Mouse (Mus musculus): ENCODE data around the gene Resp18.

Resp18 gene

DNA sequence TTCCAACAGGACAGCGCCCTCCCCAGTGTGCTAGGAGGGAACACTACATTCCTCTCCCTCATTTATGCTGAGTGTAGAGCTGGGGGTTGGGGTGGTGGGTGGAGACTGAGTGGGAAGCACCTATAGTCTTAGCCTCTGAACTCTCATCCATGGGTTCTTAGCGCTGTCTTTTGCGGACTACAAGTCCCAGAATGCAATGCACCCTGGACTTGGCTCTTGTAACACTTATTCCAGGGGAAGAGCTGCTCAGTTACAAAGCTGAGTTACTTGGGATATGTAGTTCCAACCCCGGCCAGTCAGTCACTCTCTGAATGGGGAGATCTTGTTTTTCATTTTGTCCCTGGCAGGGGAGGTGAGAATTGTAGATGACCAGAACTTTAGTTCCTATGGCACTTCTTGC is 33.4 kb downstream of the Resp18 start:
- in situ Hi-C loops (cut with MboI; ENCODE audit: unreplicated experiment in 2 of 2): loop anchor here in 1 of 2 experiments (25.0 kb wide), 1 partner anchor 458 kb away; the partner anchor contains the start of gene Wnt10a

DNA sequence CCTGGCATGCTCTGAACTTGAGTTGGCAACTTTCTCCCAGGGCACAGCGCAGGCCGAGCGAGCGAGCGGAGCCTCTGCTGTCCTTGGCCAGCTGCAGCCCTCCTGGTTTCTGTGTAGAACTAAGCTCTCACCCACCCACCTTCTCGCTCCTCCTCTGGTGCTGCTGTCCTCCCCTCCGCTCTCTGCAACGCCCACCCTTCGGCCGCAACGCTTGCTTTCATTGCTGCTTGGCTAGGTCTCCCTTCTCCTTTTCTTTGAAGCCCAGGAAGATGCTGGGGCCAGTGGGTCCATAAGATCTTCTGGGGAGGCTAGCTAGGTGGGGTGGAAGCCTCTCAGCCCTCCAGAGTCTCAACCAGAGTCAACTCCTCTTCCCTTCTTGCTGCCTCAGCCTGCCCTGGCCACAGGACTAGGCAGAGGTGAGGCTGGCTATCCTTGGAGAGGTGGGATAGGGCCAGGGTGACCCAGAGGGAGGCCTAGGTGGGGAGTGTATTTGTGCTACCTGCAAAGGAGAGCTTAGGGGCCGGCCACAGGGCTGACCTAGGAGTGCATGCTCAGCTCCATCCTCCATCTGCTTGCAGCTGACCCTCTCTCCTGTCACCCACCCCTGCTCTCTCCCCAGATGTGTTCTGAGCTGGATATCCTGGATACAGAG is 33.9 kb downstream of the Resp18 start:
- in situ Hi-C loops (cut with MboI; ENCODE audit: unreplicated experiment in 2 of 2): loop anchor here in 1 of 2 experiments (25.0 kb wide), 1 partner anchor 457 kb away; the partner anchor contains the start of gene Wnt10a

DNA sequence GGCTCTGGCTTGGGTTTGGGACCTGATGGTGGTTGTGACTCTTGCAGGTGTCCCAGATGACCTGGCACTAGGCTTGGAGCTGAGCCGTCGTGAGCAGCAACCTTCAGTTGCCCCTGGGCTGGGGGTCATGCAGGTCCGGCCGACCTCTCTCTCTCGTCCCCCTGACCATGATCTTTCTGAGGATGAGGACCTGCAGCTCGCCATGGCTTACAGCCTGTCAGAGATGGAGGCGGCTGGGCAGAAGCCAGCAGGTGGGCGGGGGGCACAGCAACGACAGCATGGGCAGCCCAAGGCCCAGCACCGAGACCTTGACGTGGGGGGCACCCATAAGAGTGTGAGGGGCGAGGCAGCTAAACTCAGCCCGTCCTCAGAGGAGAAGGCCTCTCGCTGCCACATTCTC is 34.8 kb downstream of the Resp18 start:
- in situ Hi-C loops (cut with MboI; ENCODE audit: unreplicated experiment in 2 of 2): loop anchor here in 1 of 2 experiments (25.0 kb wide), 1 partner anchor 456 kb away; the partner anchor contains the start of gene Wnt10a

DNA sequence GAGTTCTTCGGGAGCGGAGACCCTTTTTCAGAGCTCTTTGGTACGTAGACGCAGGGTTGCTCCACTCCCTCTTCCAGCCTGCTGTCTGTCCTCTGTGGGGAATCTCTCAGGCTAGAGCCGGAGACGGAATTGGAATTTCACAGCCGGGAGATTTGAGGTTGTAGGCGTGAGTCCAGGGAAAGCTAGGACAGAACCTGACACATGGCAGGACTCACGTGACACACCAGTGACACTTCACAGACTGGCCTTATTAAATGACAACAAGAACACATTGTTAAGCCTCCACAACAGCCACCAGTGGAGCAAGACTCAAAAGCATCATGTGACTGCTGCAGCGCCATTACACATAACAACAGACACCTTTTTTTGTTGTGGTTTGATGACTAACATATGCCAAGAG is 38.6 kb downstream of the Resp18 start:
- in situ Hi-C loops (cut with MboI; ENCODE audit: unreplicated experiment in 2 of 2): loop anchor here in 1 of 2 experiments (25.0 kb wide), 1 partner anchor 452 kb away; the partner anchor contains the start of gene Wnt10a

DNA sequence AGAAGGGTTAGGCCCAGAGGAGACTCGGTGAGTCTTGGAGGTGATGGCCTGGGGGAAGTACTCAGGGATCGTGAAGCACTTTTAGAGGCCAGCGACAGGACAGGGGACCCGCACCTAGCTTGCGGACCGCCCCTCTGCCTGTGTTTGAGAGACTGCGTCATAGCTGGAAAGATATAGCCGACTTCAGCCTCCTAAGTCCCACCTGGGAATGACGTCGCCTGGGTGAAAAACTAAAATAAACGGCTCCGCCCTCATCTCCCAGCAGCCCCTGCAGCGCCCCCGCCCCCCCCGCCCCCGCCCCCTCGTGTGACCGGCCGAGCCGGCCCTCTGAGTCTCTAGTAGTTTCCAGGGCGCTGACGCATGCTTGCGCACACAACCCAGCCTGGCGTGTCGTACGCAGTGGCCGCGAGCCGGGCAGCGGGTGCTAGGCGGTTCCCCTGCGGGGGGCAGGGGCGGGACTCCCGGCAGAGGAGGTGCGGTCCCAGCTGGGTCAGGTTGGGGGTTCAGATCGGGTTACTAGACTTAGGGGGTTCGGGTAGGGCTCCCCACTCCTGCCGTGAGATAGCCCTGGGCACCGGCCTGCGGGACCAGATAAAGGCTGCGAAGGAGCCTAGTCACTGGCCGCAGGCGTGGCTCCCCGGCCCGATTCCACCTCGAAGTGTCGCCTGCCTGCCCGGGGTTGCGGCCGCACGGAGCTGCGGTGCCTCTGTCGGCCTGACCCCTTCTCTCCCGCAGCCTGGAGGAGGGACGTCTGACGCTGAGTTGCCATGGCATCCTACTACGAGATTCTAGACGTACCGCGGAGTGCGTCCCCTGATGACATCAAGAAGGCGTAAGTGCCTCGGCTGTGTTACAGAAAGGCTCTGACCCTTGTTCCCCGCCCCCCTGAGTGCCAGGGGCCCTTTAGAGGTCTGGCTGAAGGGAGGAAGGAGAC is 41.8 kb downstream of the Resp18 start, which contains the start of gene Dnajb2:
Gene Dnajb2 (plus strand): TSS at position 290 of the 934 bp plus-strand sequence.
- in situ Hi-C loops (cut with MboI; ENCODE audit: unreplicated experiment in 2 of 2): loop anchor here in 1 of 2 experiments (25.0 kb wide), 1 partner anchor 449 kb away; the partner anchor contains the start of gene Wnt10a

DNA sequence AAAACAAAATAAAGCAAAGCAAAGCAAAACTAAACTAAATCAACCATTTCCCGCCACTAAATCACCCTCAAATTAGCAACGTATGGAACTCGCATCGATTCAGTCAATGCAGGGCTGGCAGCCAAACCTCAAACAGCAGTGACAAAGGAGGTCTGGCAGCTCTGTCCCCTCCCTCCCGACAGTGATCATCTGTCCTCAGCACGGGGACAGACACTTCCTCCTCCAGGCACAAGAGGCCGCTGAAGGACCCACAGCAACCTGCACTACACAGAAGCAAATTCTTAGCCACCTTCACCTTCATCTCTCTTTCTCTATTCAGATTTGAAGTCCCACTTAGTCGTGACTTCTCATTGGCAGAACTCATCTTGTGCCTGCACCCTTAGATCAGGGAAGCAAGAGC is 43.6 kb downstream of the Resp18 start:
- in situ Hi-C loops (cut with MboI; ENCODE audit: unreplicated experiment in 2 of 2): loop anchor here in 1 of 2 experiments (25.0 kb wide), 1 partner anchor 447 kb away; the partner anchor contains the start of gene Wnt10a

DNA sequence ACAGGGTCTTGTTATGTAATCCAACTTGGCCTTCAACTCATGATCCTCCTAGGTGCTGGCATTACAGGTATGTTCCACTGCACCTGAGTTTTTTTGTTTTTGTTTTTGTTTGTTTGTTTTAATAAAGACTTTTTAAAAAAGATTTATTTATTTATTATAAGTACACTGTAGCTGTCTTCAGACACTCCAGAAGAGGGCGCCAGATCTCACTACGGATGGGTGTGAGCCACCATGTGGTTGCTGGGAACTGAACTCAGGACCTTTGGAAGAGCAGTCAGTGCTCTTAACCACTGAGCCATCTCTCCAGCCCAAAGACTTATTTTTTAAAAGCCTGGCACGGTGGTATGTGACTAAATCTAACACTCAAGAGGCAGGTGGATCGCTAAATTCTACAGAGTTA is 45.7 kb downstream of the Resp18 start:
- in situ Hi-C loops (cut with MboI; ENCODE audit: unreplicated experiment in 2 of 2): loop anchor here in 1 of 2 experiments (25.0 kb wide), 1 partner anchor 445 kb away; the partner anchor contains the start of gene Wnt10a

DNA sequence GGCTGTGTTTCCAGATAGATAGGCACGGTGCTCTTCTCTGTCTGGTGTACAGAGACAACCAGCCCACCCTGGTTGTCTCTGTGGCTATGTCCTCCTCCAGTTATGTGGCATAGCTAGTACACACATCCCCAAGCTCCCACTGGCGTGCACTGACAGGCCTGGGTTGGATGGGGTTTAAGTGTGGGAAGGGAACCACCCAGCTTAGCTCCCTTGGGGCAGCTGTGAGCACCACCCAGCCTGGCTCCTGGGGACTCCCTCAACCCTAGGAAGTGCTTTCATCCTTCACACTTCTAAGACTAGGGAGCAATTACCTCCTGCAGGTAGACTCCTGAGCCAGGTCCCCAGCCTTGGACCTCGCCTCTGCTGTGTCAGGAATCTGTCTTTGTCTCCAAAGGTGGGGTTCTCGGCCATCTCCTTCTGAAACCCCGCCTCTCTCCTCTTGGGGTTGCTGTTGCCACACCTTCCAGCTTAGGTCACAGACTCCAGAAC is 46.5 kb downstream of the Resp18 start, which contains the start of gene A630095N17Rik:
Gene A630095N17Rik (minus strand): TSS at position 439 of the 489 bp plus-strand sequence.
- in situ Hi-C loops (cut with MboI; ENCODE audit: unreplicated experiment in 2 of 2): loop anchor here in 1 of 2 experiments (25.0 kb wide), 1 partner anchor 444 kb away; the partner anchor contains the start of gene Wnt10a

DNA sequence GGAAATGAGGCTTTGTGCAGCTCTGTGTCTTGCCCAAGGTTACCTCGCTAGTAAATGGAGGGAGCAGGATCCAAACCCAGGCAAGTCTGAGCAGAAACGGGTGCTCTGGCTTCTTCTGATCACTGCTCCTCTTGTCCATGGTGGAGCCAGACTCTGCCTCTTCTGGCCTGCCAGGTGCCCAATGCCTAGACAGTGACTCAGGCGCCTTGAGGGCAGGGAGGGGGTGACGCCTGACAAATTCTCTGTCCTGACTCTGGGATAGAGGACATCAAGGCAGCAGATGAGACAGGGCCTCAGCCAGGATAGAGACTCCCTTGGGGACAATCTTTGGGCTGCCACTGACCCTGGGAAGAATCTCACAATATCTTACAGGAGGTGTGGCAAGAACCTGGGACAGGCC is 47.0 kb downstream of the Resp18 start:
- in situ Hi-C loops (cut with MboI; ENCODE audit: unreplicated experiment in 2 of 2): loop anchor here in 1 of 2 experiments (25.0 kb wide), 1 partner anchor 444 kb away; the partner anchor contains the start of gene Wnt10a

DNA sequence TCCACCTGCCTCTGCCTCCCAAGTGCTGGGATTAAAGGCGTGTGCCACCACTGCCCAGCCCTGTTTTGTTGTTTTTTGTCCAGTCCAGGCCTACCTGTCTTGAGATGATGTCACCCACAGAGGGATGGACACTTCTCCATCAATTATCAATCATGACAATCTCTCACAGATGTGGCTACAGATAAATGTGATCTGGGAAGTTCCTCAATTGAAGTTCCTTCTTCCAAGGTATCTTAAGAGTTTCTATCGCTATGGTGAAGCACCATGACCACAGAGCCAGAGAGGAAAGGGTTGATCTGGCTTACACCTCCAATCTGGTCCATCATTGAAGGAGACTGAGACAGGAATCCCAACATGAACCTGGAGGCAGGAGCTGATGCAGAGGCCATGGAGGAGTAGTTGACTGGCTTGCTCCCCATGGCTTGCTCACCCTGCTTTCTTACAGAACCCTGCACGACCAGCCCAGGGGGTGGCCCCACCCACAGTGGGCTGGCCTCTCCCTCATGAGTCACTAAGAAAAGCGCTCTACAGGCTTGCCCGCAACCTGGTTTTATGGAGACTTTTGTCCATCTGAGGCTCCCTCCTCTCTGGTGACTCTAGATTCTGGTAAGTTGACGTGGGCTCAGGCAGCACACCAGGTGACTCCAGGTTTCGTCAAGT is 47.8 kb downstream of the Resp18 start:
- in situ Hi-C loops (cut with MboI; ENCODE audit: unreplicated experiment in 2 of 2): loop anchor here in 1 of 2 experiments (25.0 kb wide), 1 partner anchor 443 kb away; the partner anchor contains the start of gene Wnt10a

DNA sequence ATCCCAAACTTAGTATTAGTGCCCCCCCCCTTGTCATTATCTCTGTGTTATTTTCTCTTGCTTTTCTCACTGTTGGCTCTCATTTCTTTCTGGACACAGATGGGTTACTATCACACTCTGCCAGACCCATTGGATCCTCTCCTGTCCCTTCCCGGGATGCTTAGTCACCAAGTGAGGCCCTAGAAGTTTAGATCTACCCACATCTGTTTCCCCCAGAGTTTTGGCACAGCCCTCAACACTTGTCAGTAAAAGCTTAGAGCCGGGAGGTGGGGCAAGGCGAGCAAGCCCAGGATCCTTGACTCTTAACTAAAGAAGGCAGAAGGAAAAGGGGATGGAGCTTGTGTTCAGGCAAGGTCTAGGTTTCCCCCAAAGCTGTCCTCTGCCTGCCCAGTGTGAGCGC is 49.1 kb downstream of the Resp18 start:
- in situ Hi-C loops (cut with MboI; ENCODE audit: unreplicated experiment in 2 of 2): loop anchor here in 1 of 2 experiments (25.0 kb wide), 1 partner anchor 442 kb away; the partner anchor contains the start of gene Wnt10a

DNA sequence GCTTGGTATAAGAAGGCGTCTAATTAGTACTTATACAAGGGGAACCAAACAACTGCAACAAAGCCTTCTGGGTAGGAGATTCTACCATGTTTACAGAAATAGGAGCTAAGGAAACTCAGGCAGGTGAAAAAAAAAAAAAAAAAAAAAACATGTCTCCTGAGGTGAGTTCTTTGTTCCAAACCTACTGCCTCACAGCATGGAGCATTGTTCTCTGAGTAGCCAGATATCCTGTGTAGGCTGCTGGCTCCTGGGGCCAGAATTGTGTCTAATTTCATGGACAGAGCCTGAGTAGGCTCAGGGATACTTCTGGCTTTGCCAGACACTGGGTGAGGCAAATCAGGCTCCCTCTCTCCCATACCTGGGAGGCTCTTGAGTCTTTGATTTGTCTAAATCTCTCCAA is 50.6 kb downstream of the Resp18 start:
- in situ Hi-C loops (cut with MboI; ENCODE audit: unreplicated experiment in 2 of 2): loop anchor here in 1 of 2 experiments (25.0 kb wide), 1 partner anchor 440 kb away; the partner anchor contains the start of gene Wnt10a

DNA sequence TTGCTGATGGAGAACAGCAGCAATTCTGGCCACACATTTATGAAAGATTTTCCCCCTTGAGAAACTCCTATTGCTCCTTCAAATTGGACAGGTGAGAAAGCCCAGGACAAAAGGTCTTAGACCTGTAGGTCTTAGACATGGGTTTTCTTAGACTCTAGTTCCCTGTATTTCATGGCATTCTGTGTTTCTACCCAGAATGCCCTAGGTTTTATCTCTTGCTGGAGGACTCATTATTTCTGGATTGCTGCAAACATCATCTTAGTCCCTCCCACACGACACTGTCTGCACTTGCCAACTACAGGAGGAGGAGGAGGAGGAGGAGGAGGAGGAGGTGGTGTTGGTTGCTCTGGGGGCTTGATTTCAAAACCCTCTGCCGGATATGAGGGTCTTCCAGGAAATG is 52.1 kb downstream of the Resp18 start:
- in situ Hi-C loops (cut with MboI; ENCODE audit: unreplicated experiment in 2 of 2): loop anchor here in 1 of 2 experiments (25.0 kb wide), 1 partner anchor 439 kb away; the partner anchor contains the start of gene Wnt10a

DNA sequence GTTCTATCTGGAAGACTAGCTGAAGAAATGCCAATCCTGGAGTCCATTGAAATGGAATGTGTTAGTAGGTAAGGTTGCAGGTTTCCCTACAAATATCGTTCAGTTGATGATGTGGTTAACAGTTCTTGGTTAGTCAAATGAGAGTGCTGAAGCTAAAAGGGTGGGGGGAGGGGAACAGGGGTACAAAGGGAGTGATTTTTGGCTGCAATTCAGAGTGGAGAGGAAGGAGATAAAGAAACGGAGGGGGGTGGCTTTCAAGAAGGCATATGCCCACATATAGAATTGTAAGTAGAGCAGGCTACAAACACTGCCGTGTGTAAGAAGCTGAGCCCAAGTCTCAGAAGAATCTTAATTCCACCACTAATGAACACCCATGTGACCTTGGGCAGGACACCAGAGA is 52.7 kb downstream of the Resp18 start:
- in situ Hi-C loops (cut with MboI; ENCODE audit: unreplicated experiment in 2 of 2): loop anchor here in 1 of 2 experiments (25.0 kb wide), 1 partner anchor 438 kb away; the partner anchor contains the start of gene Wnt10a

DNA sequence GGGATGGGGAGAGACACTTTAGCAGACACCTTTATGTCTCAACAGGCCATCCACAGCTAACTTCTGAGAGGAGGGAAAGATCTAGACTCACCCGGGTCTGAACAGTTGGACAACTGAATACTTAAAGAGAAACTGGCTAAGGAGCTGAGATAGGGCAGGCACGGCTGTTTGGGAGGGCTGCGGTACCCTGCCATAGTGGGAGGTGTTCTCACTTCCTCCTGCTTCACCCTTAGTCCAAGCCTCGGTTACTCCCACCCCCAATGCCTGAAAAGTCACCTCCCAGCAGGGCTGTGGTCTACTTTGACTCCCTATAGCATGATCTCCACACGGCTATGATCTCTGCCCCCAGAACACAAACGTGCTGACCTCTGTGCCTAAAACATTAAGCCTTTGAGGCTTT is 54.7 kb downstream of the Resp18 start:
- in situ Hi-C loops (cut with MboI; ENCODE audit: unreplicated experiment in 2 of 2): no loop called here

DNA sequence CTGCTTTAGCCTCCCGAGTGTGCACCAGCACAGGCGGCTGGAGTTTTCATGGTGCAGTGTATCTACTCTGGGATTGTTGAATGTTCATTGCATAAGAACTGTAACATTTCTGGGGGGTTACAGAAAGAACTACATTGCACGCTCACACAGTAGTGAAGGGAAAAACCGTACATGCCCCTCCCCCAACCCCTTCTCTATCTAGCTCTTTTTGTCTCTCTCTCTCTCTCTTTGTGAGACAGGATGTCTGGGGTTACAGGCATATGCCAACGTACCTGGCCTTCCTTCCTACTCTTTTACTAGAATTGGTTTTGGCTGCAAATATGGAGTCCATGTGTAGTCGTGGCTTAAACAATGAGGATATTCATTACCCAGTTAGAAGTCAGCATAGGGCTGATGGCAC is 55.3 kb downstream of the Resp18 start:
- in situ Hi-C loops (cut with MboI; ENCODE audit: unreplicated experiment in 2 of 2): no loop called here

All from v-Abl transformed pro-B cells (cell line).